Mouse (Mus musculus) left cerebral cortex, postnatal 4 days (tissue): ENCODE results near the gene Rnf168. TPM values are rescaled to one million over a fixed set of nuclear protein-coding genes. Genes with fewer than 3 reads are reported as not detected.
"Not testable (repeated sequence)": the region's sequence is repeated elsewhere in the genome, so short reads cannot be mapped to it uniquely, and the experiment has no call there.

Source experiments
- DNase-seq: peaks from one replicate; pipeline ENCODE4 v3.0.0-alpha.2; 2022
- intact Hi-C: fragments of 180-260 bp; cut with DNase I; formaldehyde crosslinking; loops from one replicate; pipeline ENCODE4 v1.15.1; 2025
- total RNA-seq, 2 experiments: library from RNA; stranded (reverse); gene quantifications; 2 replicates each; pipeline ENCODE4 v1.2.3; 2021

Rnf168 gene
- 10 to 100 TPM; 34.4 to 34.6 TPM for total RNA-seq

GRCm38 (mm10) chr16:32277308-32278256 is at the start of gene Rnf168:
Rnf168 (plus strand) TSS chr16:32277459.
- peak; percentile 89 for DNase-seq
- intact Hi-C loops = no loop called here

DNA sequence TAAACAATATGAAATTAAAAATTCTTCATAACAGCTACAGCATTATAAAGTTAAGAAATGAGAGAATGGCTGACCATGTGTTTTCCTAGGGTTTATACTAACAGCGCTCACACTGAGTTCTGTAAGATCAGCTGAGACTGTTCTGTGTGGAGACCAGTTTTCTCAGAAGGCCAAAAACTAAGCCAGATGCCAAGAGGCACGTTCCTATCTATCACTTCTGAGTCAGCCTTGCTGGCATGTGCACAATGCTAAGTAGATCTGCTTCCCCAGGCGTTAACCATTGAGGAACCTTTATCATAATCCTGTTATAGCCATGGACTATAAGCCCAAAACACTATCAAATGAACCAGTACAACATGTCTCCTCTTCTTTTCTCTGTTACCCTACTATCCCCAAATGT is 45.2 kb upstream of the Rnf168 start:
- intact Hi-C loops, DNase-seq: not testable (repeated sequence)

GRCm38 (mm10) chr16:32237930-32238680 is 39.2 kb upstream of the Rnf168 start:
- intact Hi-C loops = no loop called here
- no peak for DNase-seq

DNA sequence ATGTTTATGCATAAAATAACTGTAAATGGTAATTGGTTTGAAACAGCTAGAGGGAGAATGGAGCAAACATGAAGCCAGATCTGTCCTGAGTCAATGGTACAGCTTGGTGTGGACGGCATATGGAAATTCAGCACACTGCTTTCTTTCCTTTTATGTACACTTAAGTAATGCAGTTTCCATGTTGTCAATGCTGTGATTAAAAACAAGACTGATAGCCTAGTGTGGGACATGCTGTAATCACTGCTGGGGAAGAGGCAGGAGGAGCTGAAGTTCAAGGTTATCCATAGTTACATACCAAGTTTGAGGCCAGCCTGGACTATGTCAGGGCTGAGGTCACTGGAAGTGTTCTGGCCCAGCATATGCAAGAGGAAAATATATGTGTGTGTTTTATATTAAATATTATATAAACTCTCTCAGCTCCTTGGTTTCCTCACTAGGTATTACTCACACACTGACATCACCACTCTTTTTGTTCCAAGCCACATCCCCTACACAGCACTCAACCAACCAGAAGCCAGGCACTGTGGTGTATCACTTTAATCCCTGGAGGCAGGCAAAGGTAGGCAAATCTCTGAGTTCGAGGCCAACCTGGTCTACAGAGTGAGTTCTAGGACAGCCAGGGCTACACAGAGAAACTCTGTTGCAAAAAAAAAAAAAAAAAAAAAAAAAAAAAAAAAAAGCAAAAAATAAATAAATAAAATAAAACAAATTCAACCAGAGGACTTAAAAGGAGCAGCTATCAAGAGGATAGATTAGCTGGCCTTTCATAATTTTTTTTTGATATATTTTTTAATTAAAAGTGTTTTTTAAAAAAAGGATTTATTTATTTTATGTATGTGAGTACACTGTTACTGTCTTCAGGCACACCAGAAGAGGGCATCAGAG is 37.6 kb upstream of the Rnf168 start:
- no peak for DNase-seq
- intact Hi-C loops = no loop called here

- intact Hi-C loops = no loop called here
- DNase-seq = no peak
These were observed 33.4 kb upstream of the Rnf168 start for GRCm38 (mm10) chr16:32243901-32244300.

DNA sequence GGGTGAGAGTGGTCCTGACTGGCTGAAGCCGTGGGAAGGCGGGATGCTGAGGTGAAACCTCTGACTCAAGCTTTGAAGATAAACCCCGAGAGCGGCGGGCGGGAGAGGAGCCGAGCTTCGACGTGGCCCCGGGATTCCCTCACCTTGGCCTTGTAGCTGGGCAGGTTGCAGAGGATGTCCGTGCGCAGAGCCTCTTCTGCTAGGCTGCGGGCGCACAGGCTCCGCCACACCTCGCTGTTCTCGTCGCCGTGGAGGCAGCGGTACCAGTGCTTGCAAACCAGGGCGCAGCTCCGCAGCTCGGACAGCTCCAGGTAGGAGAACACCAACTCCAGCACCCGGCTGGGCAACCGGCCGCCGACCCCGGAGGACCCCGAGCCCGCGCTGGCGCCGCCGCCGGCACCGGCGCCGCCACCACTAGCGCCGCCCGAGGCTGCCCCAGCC is 30.9 kb upstream of the Rnf168 start:
- DNase-seq = peak; percentile 58
- intact Hi-C loops = no loop called here

DNA sequence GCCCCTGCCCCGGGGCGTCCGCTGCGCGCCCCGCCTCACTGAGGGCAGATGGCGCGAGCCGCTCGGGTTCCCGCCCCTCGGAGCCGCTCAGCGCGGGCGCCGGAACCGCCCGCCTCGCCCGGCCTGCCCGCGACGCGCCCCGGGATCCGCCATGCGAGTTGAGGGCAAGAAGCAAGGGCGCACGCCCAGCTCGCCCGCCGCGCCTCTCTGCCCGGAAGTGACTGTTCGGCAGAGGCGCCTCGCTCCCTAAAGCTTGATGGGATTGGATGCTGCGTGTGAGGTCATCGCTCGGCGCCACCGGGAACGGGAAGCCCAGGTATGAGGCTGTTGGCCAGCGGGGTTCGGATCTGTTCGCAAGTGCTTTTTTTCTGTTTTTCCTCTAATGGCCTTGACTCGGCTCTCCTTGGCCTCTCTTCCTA is 30.3 kb upstream of the Rnf168 start, which contains the start of the genes Fbxo45 and Wdr53:
Gene Fbxo45 (minus strand): TSS at position 207 of the 419 bp plus-strand sequence.
Gene Wdr53 (plus strand): TSS at position 276 of the 419 bp plus-strand sequence.
- intact Hi-C loops = no loop called here
- DNase-seq = peak; percentile 98

GRCm38 (mm10) chr16:32264225-32264624 is 13.0 kb upstream of the Rnf168 start:
- DNase-seq, intact Hi-C loops: not testable (repeated sequence)

DNA sequence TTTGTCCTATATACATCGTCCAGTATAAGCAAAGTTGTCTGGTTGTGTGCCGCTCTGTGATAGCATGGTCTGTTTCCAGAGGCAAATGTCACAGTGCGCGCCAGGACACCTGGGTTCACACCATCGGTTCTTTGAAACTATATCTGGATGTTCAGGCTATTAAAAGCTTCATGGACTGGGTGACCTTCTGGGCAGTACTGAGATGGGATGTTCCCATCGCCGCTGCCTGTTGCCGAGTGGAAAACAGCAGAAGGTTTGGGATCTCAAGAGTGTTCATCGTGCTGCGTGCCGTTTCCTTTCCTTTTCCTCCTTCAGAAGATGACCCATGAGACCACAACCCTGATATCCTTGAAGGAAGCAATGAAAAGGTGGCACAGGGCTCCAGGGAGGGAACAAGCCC is 6.0 kb upstream of the Rnf168 start, which contains the start of gene Smco1:
Gene Smco1 (plus strand): TSS at position 178 of the 400 bp plus-strand sequence.
- DNase-seq = no peak
- intact Hi-C loops = no loop called here

DNA sequence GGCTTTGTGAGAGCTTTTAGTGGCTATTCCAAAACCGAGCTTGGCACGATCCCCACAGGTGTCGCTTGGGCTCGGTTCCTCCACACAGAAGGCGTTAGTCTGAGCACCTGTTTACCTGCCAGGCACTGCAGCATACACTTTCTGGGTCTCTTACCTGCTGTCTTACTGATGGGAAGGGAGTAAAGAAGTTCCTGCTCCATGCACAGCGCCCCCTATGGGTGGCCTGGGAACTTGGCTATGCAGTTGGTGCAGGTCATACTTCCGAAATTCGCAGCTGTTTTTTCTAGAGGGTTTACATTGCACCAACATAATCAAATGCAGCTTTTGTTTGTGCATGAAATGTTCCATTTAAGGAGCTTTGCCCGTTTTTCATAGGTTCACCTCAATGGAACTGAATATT is 3.9 kb upstream of the Rnf168 start:
- DNase-seq = peak; percentile 8
- intact Hi-C loops = no loop called here

GRCm38 (mm10) chr16:32275041-32275440 is 2.2 kb upstream of the Rnf168 start:
- intact Hi-C loops = no loop called here

GRCm38 (mm10) chr16:32275830-32276229 is 1.4 kb upstream of the Rnf168 start:
- intact Hi-C loops = no loop called here
- no peak for DNase-seq

More at GRCm38 (mm10) chr16:32275041-32275440, 2.2 kb upstream of the Rnf168 start:
- DNase-seq = no peak

DNA sequence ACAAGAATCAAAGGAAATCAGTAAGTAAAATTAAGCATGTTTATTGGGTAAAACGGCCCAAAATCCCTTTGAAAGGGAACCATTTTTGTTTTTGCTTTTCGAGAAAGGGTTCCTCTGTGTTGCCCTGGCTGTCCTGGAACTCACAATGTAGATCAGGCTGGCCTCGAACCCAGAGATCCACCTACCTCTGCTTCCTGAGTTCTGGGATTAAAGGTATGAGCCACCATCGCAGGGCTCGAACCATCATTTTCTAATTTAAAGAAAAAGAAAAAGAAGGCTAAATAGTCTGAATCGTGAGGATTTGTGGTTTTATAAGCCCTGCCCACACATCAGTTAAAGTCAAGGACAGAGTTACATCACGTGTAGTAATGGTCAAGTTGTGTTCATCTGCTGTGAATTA is 1.1 kb downstream of the Rnf168 start:
- DNase-seq = no peak
- intact Hi-C loops = no loop called here

DNA sequence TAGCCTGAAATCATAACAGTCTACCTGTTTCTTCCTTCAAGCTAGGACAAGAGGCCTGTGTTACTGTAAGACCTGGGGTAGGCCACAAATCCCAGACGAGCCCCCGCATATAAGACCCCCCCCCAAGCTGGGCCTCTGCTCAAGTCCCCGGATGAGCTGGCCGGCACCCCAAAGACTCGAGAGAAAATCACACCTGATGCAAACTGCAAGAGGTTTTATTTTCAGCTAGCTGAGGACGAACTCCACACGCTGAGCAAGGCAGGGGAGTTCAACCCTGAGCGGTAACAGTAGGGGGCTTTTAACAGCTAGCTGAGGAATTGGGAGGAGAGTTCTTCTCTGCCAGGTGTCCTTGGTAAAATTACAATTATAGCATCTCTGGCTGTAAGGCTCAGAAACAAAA is 3.0 kb downstream of the Rnf168 start:
- DNase-seq = no peak
- intact Hi-C loops = loop anchor here (10.0 kb wide), 1 partner anchor 95 kb away; no protein-coding TSS in a partner anchor

- intact Hi-C loops = loop anchor here (10.0 kb wide), 1 partner anchor 92 kb away; no protein-coding TSS in a partner anchor
- no peak for DNase-seq
These were observed 5.3 kb downstream of the Rnf168 start for GRCm38 (mm10) chr16:32282608-32283007.

- no peak for DNase-seq
- intact Hi-C loops = no loop called here
These were observed 14.6 kb downstream of the Rnf168 start for GRCm38 (mm10) chr16:32291821-32292220.

DNA sequence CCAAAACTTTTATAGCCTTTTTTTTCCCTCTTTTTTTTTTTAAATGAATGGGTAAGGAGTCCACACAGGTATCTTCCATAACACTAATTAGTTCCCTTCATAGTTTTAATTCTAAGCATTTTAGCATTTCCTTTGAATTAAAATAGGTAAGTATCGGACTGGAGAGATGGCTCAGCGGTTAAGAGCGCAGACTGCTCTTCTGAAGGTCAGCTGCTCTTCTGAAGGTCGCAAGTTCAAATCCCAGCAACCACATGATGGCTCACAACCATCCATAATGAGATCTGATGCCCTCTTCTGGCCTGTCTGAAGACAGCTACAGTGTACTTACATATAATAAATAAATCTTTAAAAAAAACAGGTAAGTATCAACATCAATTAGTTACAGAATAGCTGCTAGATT is 22.4 kb downstream of the Rnf168 start:
- intact Hi-C loops, DNase-seq: not testable (repeated sequence)

- intact Hi-C loops = no loop called here
- DNase-seq = no peak
These were observed 25.8 kb downstream of the Rnf168 start for GRCm38 (mm10) chr16:32303046-32303445.

DNA sequence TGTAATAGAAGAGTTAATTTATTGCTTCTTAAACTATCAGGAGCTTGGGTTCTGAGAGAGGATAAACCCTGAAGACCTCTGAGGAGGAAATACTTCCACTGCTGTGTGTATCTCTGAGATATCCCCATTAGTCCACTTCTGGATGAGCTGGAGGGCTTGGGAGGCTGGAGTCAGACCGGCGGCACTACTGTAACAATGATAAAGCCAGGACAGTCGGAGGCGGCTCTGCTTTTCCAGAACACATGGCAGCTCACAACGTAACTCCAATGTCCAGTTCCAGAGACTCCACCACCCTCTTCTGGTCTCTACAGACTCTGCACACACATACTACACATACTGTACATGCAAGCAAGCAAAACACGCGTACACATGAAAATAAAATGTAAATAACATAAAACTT is 26.6 kb downstream of the Rnf168 start:
- intact Hi-C loops = no loop called here

GRCm38 (mm10) chr16:32311970-32312369 is 34.7 kb downstream of the Rnf168 start:
- intact Hi-C loops = no loop called here
- DNase-seq = no peak

More for the DNA sequence above, 26.6 kb downstream of the Rnf168 start:
- DNase-seq = no peak
